Mouse (Mus musculus): ENCODE data around the gene Dhx38. TPM values are rescaled to one million over a fixed set of nuclear protein-coding genes. Genes with fewer than 3 reads are reported as not detected.

Dhx38 gene
- polyA plus RNA-seq, 1 experiment from 2014 or later: 19.8 TPM

Other genes with a start within 250 kb of the Dhx38 start
- 0.23 TPM in 1 of 2 replicates, not detected in the other for gene Pmfbp1, start 71.8 kb downstream of the Dhx38 start, polyA plus RNA-seq (2016; fragmentation: Nextera tagmentation; extraction: Ambion mirVana)
- gene Txnl4b, start within 50 bp of the Dhx38 start, polyA plus RNA-seq (2016; fragmentation: Nextera tagmentation; extraction: Ambion mirVana): 16.2 and 17.2 TPM in 2 replicates
- 0.33 TPM in 1 of 2 replicates, not detected in the other for gene Hp, start 13.3 kb upstream of the Dhx38 start, polyA plus RNA-seq (2016; fragmentation: Nextera tagmentation; extraction: Ambion mirVana)
- 35.6 and 38.2 TPM in 2 replicates for gene Dhodh, start 42.8 kb upstream of the Dhx38 start, polyA plus RNA-seq (2016; fragmentation: Nextera tagmentation; extraction: Ambion mirVana)
- 0.05 and 0.32 TPM in 2 replicates for gene Pkd1l3, start 48.7 kb upstream of the Dhx38 start, polyA plus RNA-seq (2016; fragmentation: Nextera tagmentation; extraction: Ambion mirVana)
- 92.8 and 96.2 TPM in 2 replicates for gene Ist1, start 127.4 kb upstream of the Dhx38 start, polyA plus RNA-seq (2016; fragmentation: Nextera tagmentation; extraction: Ambion mirVana)
- 25.0 and 26.9 TPM in 2 replicates for gene Zfp821, start 139.7 kb upstream of the Dhx38 start, polyA plus RNA-seq (2016; fragmentation: Nextera tagmentation; extraction: Ambion mirVana)
- 8.1 and 8.8 TPM in 2 replicates for gene Atxn1l, start 171.9 kb upstream of the Dhx38 start, polyA plus RNA-seq (2016; fragmentation: Nextera tagmentation; extraction: Ambion mirVana)
- gene Ap1g1, start 212.7 kb upstream of the Dhx38 start, polyA plus RNA-seq (2016; fragmentation: Nextera tagmentation; extraction: Ambion mirVana): 44.8 and 46.7 TPM in 2 replicates